Mouse (Mus musculus) forebrain, embryonic 16.5 days (tissue): ENCODE data around the gene Selp. TPM values are rescaled to one million over a fixed set of nuclear protein-coding genes. Genes with fewer than 3 reads are reported as not detected.

ENCODE experiments used
- ATAC-seq: fragments of 200-750 bp; cut with Nextera tagmentation; 2 replicates; pipeline ENCODE4 v1.8.0; 2017; ENCODE audit warnings: mild to moderate bottlenecking, moderate library complexity
- H3K27ac ChIP-seq: fragments of 300-500 bp; sonication (generic); 2 replicates; pipeline ENCODE4 v1.5.1; 2014; ENCODE audit warnings: low read length, control low read depth
- H3K27me3 ChIP-seq: fragments of 300-500 bp; sonication (generic); replicated peaks from 2 replicates; pipeline ENCODE4 v1.6.1; 2014; ENCODE audit warnings: low read length; ENCODE audit not compliant: control insufficient read depth, insufficient read depth
- H3K36me3 ChIP-seq: fragments of 300-500 bp; sonication (generic); 2 replicates; pipeline ENCODE4 v1.6.1; 2014; ENCODE audit not compliant: control insufficient read depth, insufficient read depth
- H3K4me1 ChIP-seq: fragments of 300-500 bp; sonication (generic); replicated peaks from 2 replicates; pipeline ENCODE4 v1.6.1; 2014; ENCODE audit warnings: low read length; ENCODE audit not compliant: control insufficient read depth, insufficient read depth
- H3K4me2 ChIP-seq: fragments of 300-500 bp; sonication (generic); 2 replicates; pipeline ENCODE4 v1.6.1; 2014; ENCODE audit warnings: mild to moderate bottlenecking, low read length, control low read depth
- H3K4me3 ChIP-seq: fragments of 300-500 bp; sonication (generic); replicated peaks from 2 replicates; pipeline ENCODE4 v1.5.1; 2014; ENCODE audit warnings: mild to moderate bottlenecking, low read length, control low read depth
- H3K9ac ChIP-seq: fragments of 300-500 bp; sonication (generic); replicated peaks from 2 replicates; pipeline ENCODE4 v1.6.1; 2014; ENCODE audit warnings: low read depth, low read length, control low read depth
- H3K9me3 ChIP-seq: fragments of 300-500 bp; sonication (generic); 2 replicates; pipeline ENCODE4 v1.6.1; 2016; ENCODE audit warnings: low read length; ENCODE audit not compliant: control insufficient read depth
- WGBS: fragments of 180-500 bp; shearing (Covaris S2); extraction: QIAGEN DNeasy Blood & Tissue Kit; methylation state at CpG from one replicate; pipeline ENCODE4 v1.1.7; 2014; 5-methylcytosine and 5-hydroxymethylcytosine counted together
- polyA plus RNA-seq: library from polyadenylated mRNA; unstranded; fragments of >200 nt; fragmentation: Nextera tagmentation; extraction: Ambion mirVana; gene quantifications from 2 replicates; pipeline ENCODE4 v1.2.1, GENCODE M21; 2015

The Selp gene
- polyA plus RNA-seq, 1 experiment from 2014 or later, result not detected

DNA sequence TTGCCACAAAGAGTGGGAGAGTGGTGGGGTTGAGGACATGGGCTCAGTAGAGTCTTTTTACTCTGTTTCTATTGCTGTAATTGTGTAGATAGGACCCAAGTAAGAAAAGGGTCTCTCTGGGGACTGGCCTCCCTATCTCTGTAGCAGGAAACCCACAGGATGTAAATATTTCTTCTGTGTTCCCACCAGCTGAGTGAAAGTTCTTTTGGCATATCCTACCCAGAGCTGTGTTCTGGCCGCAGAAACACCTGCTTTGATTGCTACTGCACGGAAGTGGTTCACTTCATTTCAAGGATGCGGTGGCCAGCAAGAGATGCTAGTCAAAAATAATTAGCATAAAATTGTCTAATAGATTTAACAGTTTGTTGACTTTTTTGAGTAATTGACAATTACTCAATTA is 38.0 kb upstream of the Selp start:
- no peak for ATAC-seq
- H3K4me3 ChIP-seq, result no peak overlapping the region
- WGBS, result 93% methylated on average over 3 of the region's 3 CpGs
- no peaks in the 10 kb centered on the region for H3K4me1 ChIP-seq
- no peak overlapping the region for H3K9ac ChIP-seq
- H3K4me2 ChIP-seq, result no peak overlapping the region
- no peaks in the 10 kb centered on the region for H3K36me3 ChIP-seq
- no peaks in the 10 kb centered on the region for H3K27me3 ChIP-seq
- no peaks in the 10 kb centered on the region for H3K9me3 ChIP-seq
- H3K27ac ChIP-seq, result no peak overlapping the region

DNA sequence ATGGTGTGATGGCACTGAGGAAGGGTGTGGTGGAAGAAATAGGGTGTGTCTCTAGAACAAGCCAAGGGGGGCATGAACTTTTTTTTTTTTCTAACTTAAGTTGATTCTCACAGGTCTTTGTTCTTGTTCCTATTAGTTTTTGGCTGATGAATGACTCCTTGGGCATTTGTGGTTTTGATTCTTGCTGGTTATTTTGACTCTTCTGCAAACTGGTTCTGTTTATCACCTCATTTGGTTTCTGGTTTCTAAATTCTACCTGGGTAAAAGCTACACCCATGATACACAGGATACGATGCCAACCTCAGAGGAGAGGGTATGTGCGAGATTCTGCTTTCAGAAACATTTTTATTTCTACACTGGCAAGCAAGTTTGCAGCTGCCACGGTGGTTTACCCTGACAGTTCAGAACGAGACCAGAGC is 36.7 kb upstream of the Selp start:
- Histone ChIP-seq H3K4me1 (no peaks in the 10 kb centered on the region), H3K4me2 (no peak overlapping the region), H3K9ac (no peak overlapping the region), H3K9me3 (no peaks in the 10 kb centered on the region), H3K4me3 (no peak overlapping the region), H3K27me3 (no peaks in the 10 kb centered on the region), H3K36me3 (no peaks in the 10 kb centered on the region), H3K27ac (no peak overlapping the region)
- WGBS, result 92% methylated on average over 4 of the region's 4 CpGs
- no peak for ATAC-seq

DNA sequence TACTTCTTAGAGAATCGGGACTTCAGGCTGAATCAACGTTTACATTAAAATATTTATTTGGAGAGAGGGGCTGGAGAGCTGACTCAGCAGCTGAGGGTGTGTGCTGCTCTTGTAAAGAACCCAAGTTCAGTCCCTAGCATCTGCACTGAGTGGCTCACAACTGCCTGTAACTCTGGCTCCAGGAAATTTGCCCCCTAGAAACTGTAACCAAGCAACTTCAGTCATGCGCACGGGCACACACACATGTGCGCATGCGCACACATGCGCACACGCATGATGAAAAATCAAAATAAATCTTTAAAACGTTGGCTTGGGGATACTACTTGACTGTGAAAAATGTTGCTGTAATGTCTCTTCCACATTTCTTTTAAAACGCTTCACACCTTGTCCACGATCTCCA is 36.0 kb upstream of the Selp start:
- Histone ChIP-seq H3K9ac (no peak overlapping the region), H3K27me3 (no peaks in the 10 kb centered on the region), H3K4me3 (no peak overlapping the region), H3K9me3 (no peaks in the 10 kb centered on the region), H3K27ac (no peak overlapping the region), H3K4me1 (no peaks in the 10 kb centered on the region), H3K36me3 (no peaks in the 10 kb centered on the region), H3K4me2 (no peak overlapping the region)
- 89% methylated on average over 11 of the region's 11 CpGs for WGBS
- ATAC-seq, result no peak

DNA sequence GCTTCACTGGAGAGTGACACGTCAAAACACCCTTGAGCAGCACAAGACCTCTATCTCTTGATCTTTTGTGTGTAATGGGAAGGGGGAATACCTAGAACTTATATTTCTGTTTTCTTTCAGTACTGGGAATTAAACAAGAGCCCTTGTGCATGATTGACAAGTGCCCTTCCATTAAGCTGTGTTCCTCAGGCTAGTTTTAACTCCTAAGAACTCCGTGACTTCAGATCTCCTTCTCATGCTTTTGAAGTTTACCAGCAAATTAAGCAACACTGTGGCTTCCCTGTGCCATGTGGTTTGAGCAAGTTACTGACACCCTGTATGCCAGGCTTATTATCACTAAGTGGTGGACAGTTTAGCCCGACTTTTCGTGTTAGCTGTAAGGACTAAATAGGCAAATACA is 32.0 kb upstream of the Selp start:
- no peaks in the 10 kb centered on the region for H3K36me3 ChIP-seq
- H3K27me3 ChIP-seq, result no peaks in the 10 kb centered on the region
- no peaks in the 10 kb centered on the region for H3K9me3 ChIP-seq
- no peaks in the 10 kb centered on the region for H3K4me1 ChIP-seq
- no peak overlapping the region for H3K9ac ChIP-seq
- no peak overlapping the region for H3K27ac ChIP-seq
- no peak for ATAC-seq
- 87% methylated on average over 4 of the region's 4 CpGs for WGBS
- H3K4me2 ChIP-seq, result no peak overlapping the region
- no peak overlapping the region for H3K4me3 ChIP-seq

DNA sequence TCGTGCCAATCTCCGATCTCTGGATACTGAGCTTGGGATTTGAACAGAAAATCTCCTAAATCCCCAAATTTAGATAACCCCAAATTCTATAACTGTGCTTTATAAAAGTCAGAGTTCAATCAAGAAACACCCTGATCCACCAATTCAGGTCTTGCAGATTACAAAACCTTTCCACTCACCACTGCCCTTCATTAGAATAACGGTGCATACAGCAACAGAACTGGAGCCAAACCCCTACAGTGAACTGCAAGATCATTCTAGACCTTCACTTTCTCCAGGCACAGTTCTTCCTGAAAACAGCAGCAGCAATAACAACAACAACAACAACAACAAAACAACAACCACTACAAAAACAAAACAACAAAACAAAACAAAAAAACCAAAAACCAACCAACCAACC is 28.3 kb upstream of the Selp start:
- Histone ChIP-seq H3K4me1 (no peaks in the 10 kb centered on the region), H3K27ac (no peak overlapping the region), H3K27me3 (no peaks in the 10 kb centered on the region), H3K9me3 (no peaks in the 10 kb centered on the region), H3K4me3 (no peak overlapping the region), H3K4me2 (no peak overlapping the region), H3K9ac (no peak overlapping the region), H3K36me3 (no peaks in the 10 kb centered on the region)
- WGBS, result 90% methylated on average over 3 of the region's 3 CpGs
- ATAC-seq, result no peak

DNA sequence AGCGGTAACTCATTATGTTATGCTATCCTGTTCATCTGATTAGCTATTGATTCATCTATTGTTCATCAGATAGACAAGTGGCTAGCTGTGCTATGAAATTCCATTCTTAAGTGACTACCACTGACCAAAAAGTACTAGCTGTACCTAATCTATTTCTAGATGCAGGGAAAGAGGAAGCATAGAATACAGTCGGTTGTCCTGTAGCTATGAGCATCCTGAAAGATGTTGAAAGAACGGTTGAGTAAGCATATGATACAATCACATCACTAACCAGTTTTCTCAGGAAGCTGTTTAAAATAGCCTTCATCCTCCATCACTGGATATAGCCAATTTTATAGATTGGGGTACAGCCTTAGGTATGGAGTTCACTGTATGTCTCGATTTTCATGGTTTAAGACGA is 27.2 kb upstream of the Selp start:
- Histone ChIP-seq H3K4me2 (no peak overlapping the region), H3K27ac (no peak overlapping the region), H3K36me3 (no peaks in the 10 kb centered on the region), H3K27me3 (no peaks in the 10 kb centered on the region), H3K9me3 (no peaks in the 10 kb centered on the region), H3K9ac (no peak overlapping the region), H3K4me1 (no peaks in the 10 kb centered on the region), H3K4me3 (no peak overlapping the region)
- 94% methylated on average over 5 of the region's 5 CpGs for WGBS
- ATAC-seq, result no peak

DNA sequence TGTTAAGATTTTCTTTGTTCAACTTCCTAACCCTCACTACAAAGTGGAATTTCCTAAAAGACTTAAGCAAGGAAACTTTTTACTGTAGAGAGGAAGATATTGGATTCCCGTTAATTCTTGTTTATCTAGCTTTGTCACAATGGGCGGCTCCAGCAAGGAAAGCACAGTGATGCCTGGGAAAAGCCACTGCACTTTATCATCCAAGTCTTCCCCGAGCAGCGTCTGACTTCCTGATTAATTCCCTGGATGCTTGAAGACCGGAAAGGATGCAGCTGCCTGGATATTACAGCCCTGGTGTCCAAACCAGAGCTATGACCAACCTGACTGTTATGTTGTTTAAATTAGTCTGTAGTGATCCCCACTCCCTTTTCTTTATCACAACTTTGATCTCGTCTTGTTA is 18.3 kb upstream of the Selp start:
- Histone ChIP-seq H3K4me3 (no peak overlapping the region), H3K9me3 (no peaks in the 10 kb centered on the region), H3K4me2 (no peak overlapping the region), H3K36me3 (no peaks in the 10 kb centered on the region), H3K9ac (no peak overlapping the region), H3K27ac (no peak overlapping the region), H3K4me1 (no peaks in the 10 kb centered on the region), H3K27me3 (no peaks in the 10 kb centered on the region)
- 77% methylated on average over 6 of the region's 6 CpGs for WGBS
- ATAC-seq, result no peak

DNA sequence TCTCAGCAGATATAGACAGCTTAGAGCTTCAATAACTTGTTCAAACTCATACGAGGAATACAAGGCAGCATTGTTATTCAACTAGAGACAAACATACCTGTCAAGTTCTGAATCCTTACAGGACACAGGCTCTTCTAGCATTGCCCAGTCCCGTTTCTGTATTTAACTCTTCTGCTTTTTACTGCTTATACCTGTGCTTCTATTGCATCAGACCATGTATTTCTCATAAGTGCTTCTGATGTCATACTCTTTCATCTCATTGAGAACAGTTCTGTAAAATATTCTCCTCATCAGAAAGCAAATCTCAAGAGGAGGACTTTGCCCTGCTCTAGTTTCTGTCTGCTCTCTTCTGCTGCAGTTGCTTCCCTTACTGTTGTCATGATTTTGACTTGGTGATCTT is 17.2 kb upstream of the Selp start:
- H3K4me2 ChIP-seq, result no peak overlapping the region
- no peak overlapping the region for H3K9ac ChIP-seq
- H3K27ac ChIP-seq, result no peak overlapping the region
- ATAC-seq, result no peak
- no peaks in the 10 kb centered on the region for H3K27me3 ChIP-seq
- H3K4me1 ChIP-seq, result no peaks in the 10 kb centered on the region
- H3K4me3 ChIP-seq, result no peak overlapping the region
- no peaks in the 10 kb centered on the region for H3K36me3 ChIP-seq
- H3K9me3 ChIP-seq, result no peaks in the 10 kb centered on the region
- WGBS, result 81% methylated on average over 2 of the region's 2 CpGs

DNA sequence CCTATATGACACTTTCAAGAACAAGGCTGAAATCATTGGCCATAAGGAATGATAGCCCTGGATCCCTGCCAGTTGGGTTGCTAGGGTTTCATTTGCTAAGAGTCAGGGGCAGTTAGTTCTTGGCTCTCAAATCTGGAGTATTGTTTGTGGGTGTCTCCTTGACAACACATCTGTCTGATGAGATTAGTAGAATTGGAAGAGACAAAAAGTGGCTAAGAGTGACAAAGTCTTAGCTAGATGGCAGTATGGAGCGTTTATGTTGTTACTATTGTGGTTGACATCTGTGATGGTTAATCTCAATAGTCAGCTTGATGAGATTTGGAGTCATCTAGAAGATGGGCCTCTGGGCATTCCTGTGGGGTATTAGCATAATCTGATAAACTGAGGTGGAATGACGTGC is 16.7 kb upstream of the Selp start:
- 78% methylated on average over 2 of the region's 2 CpGs for WGBS
- H3K9me3 ChIP-seq, result no peaks in the 10 kb centered on the region
- H3K27ac ChIP-seq, result no peak overlapping the region
- H3K4me3 ChIP-seq, result no peak overlapping the region
- H3K9ac ChIP-seq, result no peak overlapping the region
- ATAC-seq, result no peak
- no peak overlapping the region for H3K4me2 ChIP-seq
- no peaks in the 10 kb centered on the region for H3K27me3 ChIP-seq
- no peaks in the 10 kb centered on the region for H3K4me1 ChIP-seq
- no peaks in the 10 kb centered on the region for H3K36me3 ChIP-seq

DNA sequence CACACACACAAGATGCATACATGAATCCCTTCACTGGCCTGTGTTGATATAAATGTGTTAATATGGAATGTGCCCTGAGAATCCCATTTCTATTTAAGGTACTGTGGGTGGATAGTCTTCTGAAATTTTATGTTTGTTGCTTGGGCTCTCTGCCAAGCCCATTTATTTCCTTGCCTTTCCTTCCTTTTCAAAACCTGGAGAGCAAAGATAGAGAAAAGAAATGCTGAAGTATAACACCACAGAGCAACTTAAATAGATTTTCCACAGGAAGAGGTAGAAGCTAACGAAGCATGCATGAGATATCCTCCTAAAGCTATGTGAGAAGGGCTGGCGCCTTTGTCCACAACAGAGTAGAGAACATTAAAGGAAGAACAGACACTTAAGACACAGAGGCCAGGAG is 5.3 kb upstream of the Selp start:
- Histone ChIP-seq H3K27ac (no peak overlapping the region), H3K4me2 (no peak overlapping the region), H3K9me3 (no peaks in the 10 kb centered on the region), H3K36me3 (no peaks in the 10 kb centered on the region), H3K27me3 (no peaks in the 10 kb centered on the region), H3K4me1 (no peaks in the 10 kb centered on the region), H3K4me3 (no peak overlapping the region), H3K9ac (no peak overlapping the region)
- WGBS, result 78% methylated on average over 2 of the region's 2 CpGs
- ATAC-seq, result no peak
